ENCODE assay signal across 15 mouse cellular contexts in genomic region chr16:51759228-51759647, GRCm38 (mm10).
A peak's percentile ranks its signal among the peaks of the same experiment; 100 is the strongest.
DNase-seq lines count a peak whose midpoint lies in the region; ATAC-seq lines count a peak whose summit lies in the region.
"Had no signal": no experiment of that assay in that cellular context is flagged by ENCODE, and none has a peak within 500 bp of the region (broad histone marks: within the 10 kb centered on the region; RNA-seq: fewer than 3 reads in every experiment).

No protein-coding gene starts in this region.

- no peak overlapping the region for H3K4me2 ChIP-seq in forebrain, embryonic 16.5 days (ENCODE audit: low read length)
- no peak overlapping the region for H3K4me2 ChIP-seq in limb, embryonic 15.5 days
- H3K4me2 ChIP-seq: kidney, embryonic 15.5 days; liver, embryonic 11.5 days had no signal

- H3K4me1 ChIP-seq in forebrain, embryonic 16.5 days (replicated peaks; ENCODE audit: control insufficient read depth, insufficient read depth, low read length) = peaks cover 10% of the 10 kb centered on the region
- peaks cover 5% of the 10 kb centered on the region; the same call in 1 of the 2 replicates for H3K4me1 ChIP-seq in limb, embryonic 15.5 days
- H3K4me1 ChIP-seq: kidney, embryonic 15.5 days; megakaryocyte, embryonic 14.5 days had no signal

- H3K4me3 ChIP-seq in forebrain, embryonic 16.5 days (replicated peaks; ENCODE audit: low read length) = no peak overlapping the region
- H3K4me3 ChIP-seq in limb, embryonic 15.5 days = no peak overlapping the region
- H3K4me3 ChIP-seq: kidney, embryonic 15.5 days; megakaryocyte, embryonic 14.5 days had no signal

- H3K27ac ChIP-seq in forebrain, embryonic 16.5 days (ENCODE audit: low read length) = peak overlapping the region; percentile 41; the same call in 1 of the 2 replicates
- H3K27ac ChIP-seq in limb, embryonic 15.5 days = 0 out of 2 replicates have a peak overlapping the region, but pooled peaks have one; percentile 11
- H3K27ac ChIP-seq: kidney, embryonic 15.5 days had no signal

- intact Hi-C loops in left cerebral cortex, postnatal 14 days (cut with DNase I) = no loop called here

- H3K36me3 ChIP-seq in forebrain, embryonic 16.5 days (ENCODE audit: control insufficient read depth, insufficient read depth) = no peaks in the 10 kb centered on the region
- no peaks in the 10 kb centered on the region for H3K36me3 ChIP-seq in limb, embryonic 15.5 days
- H3K36me3 ChIP-seq: kidney, embryonic 15.5 days had no signal

- WGBS in forebrain, embryonic 16.5 days = 35% methylated on average over 4 of the region's 4 CpGs
- WGBS in limb, embryonic 15.5 days = 25% methylated on average over 4 of the region's 4 CpGs

- H3K9ac ChIP-seq in forebrain, embryonic 16.5 days (replicated peaks; ENCODE audit: low read depth, low read length) = no peak overlapping the region
- no peak overlapping the region for H3K9ac ChIP-seq in limb, embryonic 15.5 days
- H3K9ac ChIP-seq: kidney, embryonic 15.5 days had no signal

- DNase-seq in embryo, embryonic 10.5 days (ENCODE audit: low spot score) = peak; percentile 41
- no peak for DNase-seq in embryo, embryonic 9.5 days (ENCODE audit: extremely low spot score)
- DNase-seq in left cerebral cortex, postnatal 14 days (ENCODE audit: low spot score in 2 of 2) = peak; percentile 1 to 4
- no peak for DNase-seq in left cerebral cortex, adult 18-20 months (ENCODE audit: low spot score in 2 of 2)
- DNase-seq in spleen, postnatal 36 days (ENCODE audit: low spot score in 2 of 2) = no peak
- DNase-seq in cerebellum, postnatal 14 days = no peak
- DNase-seq: cerebellum, adult 2 months; heart, postnatal 10 days had no signal

- ATAC-seq in forebrain, embryonic 16.5 days = peak; percentile 79
- ATAC-seq in limb, embryonic 15.5 days (ENCODE audit: insufficient number of reproducible peaks, low FRiP score, low TSS enrichment, low read depth) = no peak
- ATAC-seq: lung, postnatal 0 days had no signal

- no peaks in the 10 kb centered on the region for H3K9me3 ChIP-seq in forebrain, embryonic 16.5 days (ENCODE audit: control insufficient read depth, low read length)
- H3K9me3 ChIP-seq in limb, embryonic 15.5 days = no peaks in the 10 kb centered on the region
- H3K9me3 ChIP-seq: kidney, embryonic 15.5 days; megakaryocyte, embryonic 14.5 days had no signal

- H3K27me3 ChIP-seq in forebrain, embryonic 16.5 days (replicated peaks; ENCODE audit: control insufficient read depth, insufficient read depth, low read length) = no peaks in the 10 kb centered on the region
- no peaks in the 10 kb centered on the region for H3K27me3 ChIP-seq in limb, embryonic 15.5 days
- H3K27me3 ChIP-seq: CH12.LX; kidney, embryonic 15.5 days; megakaryocyte, embryonic 14.5 days had no signal

Comparison
In these comparisons a context has a peak if more than half of its experiments do, and no peak if none do; other contexts are left out.
1. DNase-seq: peak in embryo, embryonic 10.5 days (single experiment) and left cerebral cortex, postnatal 14 days (2 of 2); none in embryo, embryonic 9.5 days (single experiment), left cerebral cortex, adult 18-20 months (0 of 2), spleen, postnatal 36 days (0 of 2) and cerebellum, postnatal 14 days (0 of 2).